Mouse (Mus musculus) stomach, embryonic 16.5 days (tissue): ENCODE measurements around the gene Ptprj. TPM values are rescaled to one million over a fixed set of nuclear protein-coding genes. Genes with fewer than 3 reads are reported as not detected.
"Not testable (repeated sequence)": the region's sequence is repeated elsewhere in the genome, so short reads cannot be mapped to it uniquely, and the experiment has no call there.

Experiments
- ATAC-seq: fragments of 200-750 bp; cut with Nextera tagmentation; 2 replicates; pipeline ENCODE4 v1.8.0; 2017; ENCODE audit warnings: moderate number of reproducible peaks, moderate TSS enrichment; ENCODE audit not compliant: insufficient read depth, low FRiP score
- H3K27ac ChIP-seq: fragments of 300-500 bp; sonication (generic); 2 replicates; pipeline ENCODE4 v1.5.1; 2014; ENCODE audit warnings: low read length
- H3K27me3 ChIP-seq: fragments of 300-500 bp; sonication (generic); 2 replicates; pipeline ENCODE4 v1.6.1; 2014; ENCODE audit warnings: low read length, control low read depth, mixed read lengths; ENCODE audit not compliant: control insufficient read depth, insufficient read depth
- H3K36me3 ChIP-seq: fragments of 300-500 bp; sonication (generic); 2 replicates; pipeline ENCODE4 v1.6.1; 2014; ENCODE audit warnings: low read length; ENCODE audit not compliant: control insufficient read depth, insufficient read depth
- H3K4me1 ChIP-seq: fragments of 300-500 bp; sonication (generic); 2 replicates; pipeline ENCODE4 v1.6.1; 2014; ENCODE audit warnings: low read length, control low read depth, mixed read lengths; ENCODE audit not compliant: control insufficient read depth, insufficient read depth
- H3K4me2 ChIP-seq: fragments of 300-500 bp; sonication (generic); 2 replicates; pipeline ENCODE4 v1.6.1; 2014; ENCODE audit warnings: low read depth, low read length, mixed read lengths
- H3K4me3 ChIP-seq: fragments of 300-500 bp; sonication (generic); replicated peaks from 2 replicates; pipeline ENCODE4 v1.5.1; 2014; ENCODE audit warnings: mild to moderate bottlenecking, low read length
- H3K9ac ChIP-seq: fragments of 300-500 bp; sonication (generic); 2 replicates; pipeline ENCODE4 v1.6.1; 2014; ENCODE audit warnings: low read length
- H3K9me3 ChIP-seq: fragments of 300-500 bp; sonication (generic); replicated peaks from 2 replicates; pipeline ENCODE4 v1.6.1; 2016; ENCODE audit warnings: low read length, control low read depth; ENCODE audit not compliant: control insufficient read depth
- WGBS: fragments of 180-500 bp; shearing (Covaris S2); extraction: QIAGEN DNeasy Blood & Tissue Kit; methylation state at CpG from one replicate; pipeline ENCODE4 v1.1.7; 2014; 5-methylcytosine and 5-hydroxymethylcytosine counted together
- polyA plus RNA-seq: library from polyadenylated mRNA; unstranded; fragments of >200 nt; fragmentation: Nextera tagmentation; extraction: Ambion mirVana; gene quantifications from 2 replicates; pipeline ENCODE4 v1.2.1, GENCODE M21; 2015

Ptprj gene
- polyA plus RNA-seq, 1 experiment from 2014 or later, result 5.0 TPM

- not testable (repeated sequence) for H3K27me3 ChIP-seq, H3K4me1 ChIP-seq, H3K9me3 ChIP-seq, H3K9ac ChIP-seq, H3K27ac ChIP-seq, H3K4me2 ChIP-seq, ATAC-seq, H3K4me3 ChIP-seq, H3K36me3 ChIP-seq
- WGBS, result no CpG with 5 or more reads among the region's 4 CpGs
Observed at GRCm38 (mm10) chr2:90424937-90425336, 155.5 kb downstream of the Ptprj start.

GRCm38 (mm10) chr2:90422282-90422681 lies 158.2 kb downstream of the Ptprj start:
- H3K4me1 ChIP-seq, ATAC-seq, H3K4me2 ChIP-seq, H3K27ac ChIP-seq, H3K9me3 ChIP-seq, H3K36me3 ChIP-seq, H3K27me3 ChIP-seq, H3K9ac ChIP-seq, H3K4me3 ChIP-seq: not testable (repeated sequence)
- WGBS, result 84% methylated on average over 6 of the region's 6 CpGs

GRCm38 (mm10) chr2:90414110-90414821 lies 166.2 kb downstream of the Ptprj start:
- not testable (repeated sequence) for H3K27ac ChIP-seq, H3K4me2 ChIP-seq, ATAC-seq, H3K27me3 ChIP-seq, H3K9ac ChIP-seq, H3K4me1 ChIP-seq, H3K4me3 ChIP-seq, H3K9me3 ChIP-seq, H3K36me3 ChIP-seq
- WGBS, result 67% methylated on average over 4 of the region's 4 CpGs

- not testable (repeated sequence) for H3K4me3 ChIP-seq, H3K9ac ChIP-seq, H3K36me3 ChIP-seq, H3K9me3 ChIP-seq, H3K27ac ChIP-seq, H3K4me2 ChIP-seq, H3K27me3 ChIP-seq, ATAC-seq, H3K4me1 ChIP-seq
- 74% methylated on average over 5 of the region's 7 CpGs for WGBS
Observed at GRCm38 (mm10) chr2:90398633-90399107, 181.8 kb downstream of the Ptprj start, which contains the start of gene Olfr1274-ps. Gene Olfr1274-ps (plus strand): TSS chr2:90398683.

Other genes with a start within 250 kb of the Ptprj start
- not detected in 2 replicates for gene Olfr1274-ps, start 182.0 kb downstream of the Ptprj start, polyA plus RNA-seq
- 41.0 and 43.4 TPM in 2 replicates for gene Nup160, start 96.6 kb upstream of the Ptprj start, polyA plus RNA-seq
- gene Fnbp4, start 164.7 kb upstream of the Ptprj start, polyA plus RNA-seq, result 67.4 and 82.3 TPM in 2 replicates
- 0.43 and 0.67 TPM in 2 replicates for gene Agbl2, start 202.1 kb upstream of the Ptprj start, polyA plus RNA-seq